Comparison of ENCODE assay signal across 8 mouse cellular contexts in genomic region chr12:79751781-79752180, GRCm38 (mm10).
A peak's percentile ranks its signal among the peaks of the same experiment; 100 is the strongest.
DNase-seq lines count a peak whose midpoint lies in the region; ATAC-seq and TF ChIP-seq lines count a peak whose summit lies in the region.

No protein-coding gene starts in this region.

- H3K4me1 ChIP-seq in heart, embryonic 10.5 days = peaks cover 64% of the 10 kb centered on the region
- H3K4me1 ChIP-seq in kidney, embryonic 16.5 days (ENCODE audit: insufficient read depth, low read length) = peaks cover 72% of the 10 kb centered on the region

- peak; percentile 18; the same call in 1 of the 2 replicates for ATAC-seq in kidney, embryonic 16.5 days (ENCODE audit: low FRiP score, low TSS enrichment)

- H3K9me3 ChIP-seq in heart, embryonic 10.5 days = no peaks in the 10 kb centered on the region
- H3K9me3 ChIP-seq in kidney, embryonic 16.5 days (ENCODE audit: low read length) = no peaks in the 10 kb centered on the region

- H3K9ac ChIP-seq in kidney, embryonic 16.5 days (replicated peaks; ENCODE audit: low read length) = peak overlapping the region; percentile 50

- peak; percentile 29 for DNase-seq in gastrocnemius, postnatal 10 days
- no peak for DNase-seq in gastrocnemius, adult 8-10 months (ENCODE audit: low spot score in 2 of 2)
- DNase-seq in MN1 (ENCODE audit: low spot score) = peak; percentile 62
- no peak for DNase-seq in heart, embryonic 10.5 days (ENCODE audit: low spot score)
- DNase-seq in testis, postnatal 10 days (ENCODE audit: low spot score) = no peak
- DNase-seq in left cerebral cortex, adult 9 months (ENCODE audit: low spot score in 2 of 2) = no peak

- H3K4me3 ChIP-seq in heart, embryonic 10.5 days = no peak overlapping the region
- no peak overlapping the region for H3K4me3 ChIP-seq in kidney, embryonic 16.5 days (ENCODE audit: low read length)
- H3K4me3 ChIP-seq in myocyte = no peak overlapping the region

- no peaks in the 10 kb centered on the region for H3K36me3 ChIP-seq in heart, embryonic 10.5 days
- no peaks in the 10 kb centered on the region for H3K36me3 ChIP-seq in kidney, embryonic 16.5 days (ENCODE audit: insufficient read depth, low read length)
- no peaks in the 10 kb centered on the region for H3K36me3 ChIP-seq in myocyte (ENCODE audit: control insufficient read depth, insufficient read depth)

- no peak overlapping the region for H3K4me2 ChIP-seq in kidney, embryonic 16.5 days (replicated peaks; ENCODE audit: low read depth, low read length)
- H3K4me2 ChIP-seq in myocyte (ENCODE audit: low read depth) = peak overlapping the region; percentile 19

- no peak overlapping the region for H3ac ChIP-seq in myocyte (ENCODE audit: control insufficient read depth, insufficient read length)

- no peaks in the 10 kb centered on the region for H3K27me3 ChIP-seq in heart, embryonic 10.5 days (ENCODE audit: insufficient read depth, poor library complexity, severe bottlenecking)
- H3K27me3 ChIP-seq in kidney, embryonic 16.5 days (ENCODE audit: insufficient read depth, low read length) = no peaks in the 10 kb centered on the region
- H3K27me3 ChIP-seq in myocyte (ENCODE audit: control insufficient read depth, insufficient read depth, insufficient read length) = no peaks in the 10 kb centered on the region

- peak; percentile 15 for TF ChIP-seq POLR2A in myocyte (IDR thresholded peaks at IDR 0.05; ENCODE audit: insufficient read length, low read depth)

- peak overlapping the region; percentile 84 for H3K27ac ChIP-seq in heart, embryonic 10.5 days
- peak overlapping the region; percentile 82 for H3K27ac ChIP-seq in kidney, embryonic 16.5 days (ENCODE audit: low read length)

- WGBS in heart, embryonic 10.5 days = 56% methylated on average over 8 of the region's 8 CpGs
- WGBS in kidney, embryonic 16.5 days = 37% methylated on average over 8 of the region's 8 CpGs

- H3K79me2 ChIP-seq in myocyte (ENCODE audit: control insufficient read depth, insufficient read depth) = no peaks in the 10 kb centered on the region

TF ChIP-seq in myocyte, 11 proteins besides CTCF, POLR2A, EP300 and RAD21:
- TF ChIP-seq TCF12 (IDR thresholded peaks at IDR 0.05; ENCODE audit: insufficient read depth, poor library complexity, severe bottlenecking) (no peak), MYOD1 (IDR thresholded peaks at IDR 0.05; ENCODE audit: control insufficient read depth in 1 of 3, insufficient read length in 2 of 3, low read depth in 2 of 3) (peak in 2 of 3 experiments; percentile 62 to 87), MYOG (IDR thresholded peaks at IDR 0.05; ENCODE audit: control insufficient read depth in 1 of 3, insufficient read depth in 1 of 3, insufficient read length in 2 of 3, low read depth in 2 of 3) (peak; percentile 46 to 90 (median 69)), SRF (IDR thresholded peaks at IDR 0.05; ENCODE audit: control insufficient read depth, insufficient read length, low read depth) (no peak), E2F4 (IDR thresholded peaks at IDR 0.05; ENCODE audit: insufficient read depth) (no peak), POLR2AphosphoS2 (IDR thresholded peaks at IDR 0.05; ENCODE audit: insufficient read length, low read depth) (no peak)

Comparison
In these comparisons a context has a peak if more than half of its experiments do, and no peak if none do; other contexts are left out.
1. DNase-seq: peak in gastrocnemius, postnatal 10 days (single experiment) and MN1 (single experiment); none in gastrocnemius, adult 8-10 months (0 of 2), heart, embryonic 10.5 days (single experiment), testis, postnatal 10 days (single experiment) and left cerebral cortex, adult 9 months (0 of 2).